Mouse (Mus musculus) hindbrain, postnatal 0 days (tissue): ENCODE measurements around the gene Map3k19. TPM values are rescaled to one million over a fixed set of nuclear protein-coding genes. Genes with fewer than 3 reads are reported as not detected.

Experiments
- ATAC-seq: fragments of 200-750 bp; cut with Nextera tagmentation; 2 replicates; pipeline ENCODE4 v1.8.0; 2017; ENCODE audit warnings: mild to moderate bottlenecking, moderate TSS enrichment, moderate library complexity
- DNase-seq: peaks from one replicate; pipeline ENCODE4 v3.0.0-alpha.2; 2015; ENCODE audit warnings: low spot score
- H3K27ac ChIP-seq: fragments of 300-500 bp; sonication (generic); 2 replicates; pipeline ENCODE4 v1.5.1; 2014; ENCODE audit warnings: mild to moderate bottlenecking
- H3K27me3 ChIP-seq: fragments of 300-500 bp; sonication (generic); 2 replicates; pipeline ENCODE4 v1.6.1; 2014; ENCODE audit warnings: low read length, mixed read lengths; ENCODE audit not compliant: insufficient read depth
- H3K36me3 ChIP-seq: fragments of 300-500 bp; sonication (generic); 2 replicates; pipeline ENCODE4 v1.6.1; 2014; ENCODE audit warnings: low read length, mixed read lengths; ENCODE audit not compliant: insufficient read depth
- H3K4me1 ChIP-seq: fragments of 300-500 bp; sonication (generic); 2 replicates; pipeline ENCODE4 v1.6.1; 2014; ENCODE audit warnings: antibody characterized with exemption, low read length, mixed read lengths; ENCODE audit not compliant: insufficient read depth
- H3K4me2 ChIP-seq: fragments of 300-500 bp; sonication (generic); 2 replicates; pipeline ENCODE4 v1.6.1; 2014; ENCODE audit warnings: low read depth, mild to moderate bottlenecking, low read length, moderate library complexity, mixed read lengths
- H3K4me3 ChIP-seq: fragments of 300-500 bp; sonication (generic); 2 replicates; pipeline ENCODE4 v1.5.1; 2014; ENCODE audit warnings: low read length
- H3K9ac ChIP-seq: fragments of 300-500 bp; sonication (generic); replicated peaks from 2 replicates; pipeline ENCODE4 v1.6.1; 2014; ENCODE audit warnings: mild to moderate bottlenecking, low read length, moderate library complexity, mixed read lengths
- H3K9me3 ChIP-seq: fragments of 300-500 bp; sonication (generic); 2 replicates; pipeline ENCODE4 v1.6.1; 2016; ENCODE audit warnings: low read length, mixed read lengths
- CTCF ChIP-seq: IDR thresholded peaks from 2 replicates; pipeline ENCODE4 v1.5.1; 2016; ENCODE audit warnings: antibody characterized with exemption, control low read depth, low read depth
- WGBS: fragments of 180-500 bp; shearing (Covaris S2); extraction: QIAGEN DNeasy Blood & Tissue Kit; methylation state at CpG from one replicate; pipeline ENCODE4 v1.1.7; 2014; 5-methylcytosine and 5-hydroxymethylcytosine counted together
- polyA plus RNA-seq: library from polyadenylated mRNA; unstranded; fragments of >200 nt; fragmentation: Nextera tagmentation; extraction: Ambion mirVana; gene quantifications from 2 replicates; pipeline ENCODE4 v1.2.1, GENCODE M21; 2015
- total RNA-seq: library from RNA; depleted of rRNA; stranded (reverse); fragments of >200 nt; gene quantifications from 2 replicates; pipeline ENCODE4 v1.2.3, GENCODE M21; 2014

The Map3k19 gene
- total and polyA plus RNA-seq, 2 experiments from 2014 or later = 0.94 to 3.6 TPM

DNA sequence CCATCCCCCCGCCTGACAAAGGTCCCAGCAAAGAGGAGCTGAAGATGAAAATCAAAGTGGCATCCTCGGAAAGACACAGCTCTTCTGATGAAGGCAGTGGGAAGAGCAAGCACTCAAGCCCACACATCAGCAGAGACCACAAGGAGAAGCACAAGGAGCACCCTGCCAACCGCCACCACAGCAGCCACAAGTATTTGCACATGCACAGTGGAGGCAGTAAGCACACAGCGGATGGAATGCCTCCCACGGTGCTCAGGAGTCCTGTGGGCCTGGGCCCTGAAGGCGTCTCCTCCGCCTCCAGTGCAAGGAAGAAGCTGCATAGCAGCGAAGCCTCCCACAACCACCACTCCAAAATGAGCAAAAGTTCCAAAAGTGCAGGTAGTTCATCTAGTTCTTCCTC is 51.9 kb downstream of the Map3k19 start:
- no peak for DNase-seq
- Histone ChIP-seq H3K36me3 (peaks cover 26% of the 10 kb centered on the region), H3K9me3 (no peaks in the 10 kb centered on the region), H3K27ac (no peak overlapping the region), H3K4me3 (no peak overlapping the region), H3K4me1 (no peaks in the 10 kb centered on the region), H3K27me3 (no peaks in the 10 kb centered on the region), H3K4me2 (no peak overlapping the region), H3K9ac (no peak overlapping the region)
- TF ChIP-seq CTCF = no peak
- 89% methylated on average over 8 of the region's 8 CpGs for WGBS
- ATAC-seq = no peak

DNA sequence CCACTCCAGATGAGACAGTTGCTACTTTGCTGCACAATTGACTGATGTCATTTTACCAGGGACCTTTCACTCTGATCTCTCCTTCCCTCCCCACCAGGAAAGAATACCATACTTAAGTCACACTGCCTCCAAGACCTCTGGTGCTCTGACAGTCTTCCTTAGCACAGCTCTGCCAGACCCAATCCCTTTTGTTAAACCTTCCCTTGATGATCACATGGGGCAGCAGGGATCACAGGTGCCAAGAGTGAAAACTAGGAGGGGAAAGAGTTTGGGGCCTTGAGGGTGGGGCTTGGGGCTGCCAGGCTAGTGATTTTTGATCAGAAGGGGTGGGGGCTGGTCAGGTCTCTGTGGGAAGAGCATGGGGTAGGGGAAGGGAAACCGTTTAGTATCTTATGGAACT is 58.1 kb downstream of the Map3k19 start:
- no peak overlapping the region for H3K4me3 ChIP-seq
- H3K36me3 ChIP-seq = peaks cover 4% of the 10 kb centered on the region; the same call in 1 of the 2 replicates
- no peak overlapping the region for H3K9ac ChIP-seq
- no peaks in the 10 kb centered on the region for H3K4me1 ChIP-seq
- 85% methylated on average over 1 of the region's 1 CpGs for WGBS
- H3K27ac ChIP-seq = no peak overlapping the region
- no peak for ATAC-seq
- no peaks in the 10 kb centered on the region for H3K9me3 ChIP-seq
- TF ChIP-seq CTCF = no peak
- no peaks in the 10 kb centered on the region for H3K27me3 ChIP-seq
- DNase-seq = no peak
- H3K4me2 ChIP-seq = no peak overlapping the region

DNA sequence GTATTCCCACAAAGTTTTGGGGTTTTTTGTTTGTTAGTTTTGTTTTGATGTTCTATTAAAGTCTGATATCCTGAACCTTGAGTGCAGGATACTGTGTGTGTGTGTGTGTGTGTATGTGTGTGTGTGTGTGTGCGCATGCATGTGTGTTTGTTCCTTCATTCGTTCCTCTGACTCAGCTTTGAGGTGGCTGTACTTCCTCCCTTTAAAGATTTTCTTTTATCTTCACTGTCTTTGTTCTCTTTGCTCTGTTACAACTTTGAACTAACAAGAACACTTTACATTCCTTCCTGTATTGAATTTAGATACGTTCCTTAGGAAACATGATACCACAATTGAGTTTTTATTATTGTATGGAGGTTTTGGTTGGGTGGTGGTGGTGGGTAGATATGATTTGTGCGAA is 58.5 kb downstream of the Map3k19 start:
- DNase-seq (no peak), ATAC-seq (no peak)
- Histone ChIP-seq H3K4me1 (no peaks in the 10 kb centered on the region), H3K4me2 (no peak overlapping the region), H3K27me3 (no peaks in the 10 kb centered on the region), H3K9me3 (no peaks in the 10 kb centered on the region), H3K4me3 (no peak overlapping the region), H3K36me3 (peaks cover 4% of the 10 kb centered on the region; the same call in 1 of the 2 replicates), H3K27ac (no peak overlapping the region), H3K9ac (no peak overlapping the region)
- TF ChIP-seq CTCF = no peak
- WGBS = 81% methylated on average over 4 of the region's 4 CpGs

DNA sequence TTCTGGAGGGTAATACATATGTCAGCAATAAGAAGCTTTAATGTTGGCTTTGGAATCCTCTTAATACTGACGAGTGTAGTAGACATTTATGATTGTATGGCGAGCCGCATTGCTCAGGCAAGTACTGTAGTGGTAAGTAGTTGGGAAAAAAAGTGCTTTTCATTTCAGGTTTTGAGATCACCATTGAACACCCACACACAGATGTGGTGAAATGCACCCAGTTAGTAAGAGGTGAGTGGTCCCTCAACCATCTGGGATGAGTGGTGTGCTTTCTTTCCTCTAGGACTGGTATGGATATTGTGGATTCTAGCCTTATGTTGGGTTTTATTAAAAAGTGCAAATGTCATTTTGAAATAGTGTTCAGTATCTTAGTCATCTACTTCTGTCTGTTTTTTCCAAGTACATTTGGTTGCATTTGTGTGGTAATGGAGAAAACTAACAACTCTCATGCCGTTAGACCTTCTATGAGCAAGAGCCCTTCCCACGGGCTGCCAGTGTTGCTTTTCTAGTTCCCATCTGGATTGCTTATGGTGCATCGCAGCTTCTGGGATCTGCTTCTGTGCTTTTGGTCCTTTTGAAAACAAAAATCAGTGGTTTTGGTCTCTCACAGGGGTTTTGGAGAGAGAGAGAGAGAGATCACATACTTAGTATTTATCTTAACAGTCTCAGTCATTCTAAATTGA is 59.6 kb downstream of the Map3k19 start:
- H3K27ac ChIP-seq = no peak overlapping the region
- H3K4me1 ChIP-seq = no peaks in the 10 kb centered on the region
- H3K4me2 ChIP-seq = no peak overlapping the region
- H3K4me3 ChIP-seq = no peak overlapping the region
- 88% methylated on average over 6 of the region's 6 CpGs for WGBS
- ATAC-seq (no peak), DNase-seq (no peak)
- no peak for TF ChIP-seq CTCF
- peaks cover 4% of the 10 kb centered on the region; the same call in 1 of the 2 replicates for H3K36me3 ChIP-seq
- no peaks in the 10 kb centered on the region for H3K9me3 ChIP-seq
- no peaks in the 10 kb centered on the region for H3K27me3 ChIP-seq
- H3K9ac ChIP-seq = no peak overlapping the region

- Histone ChIP-seq H3K9ac (no peak overlapping the region), H3K4me2 (no peak overlapping the region), H3K4me1 (no peaks in the 10 kb centered on the region), H3K27me3 (no peaks in the 10 kb centered on the region), H3K9me3 (no peaks in the 10 kb centered on the region), H3K27ac (no peak overlapping the region), H3K36me3 (no peaks in the 10 kb centered on the region; the same call in 1 of the 2 replicates), H3K4me3 (no peak overlapping the region)
- ATAC-seq (no peak), DNase-seq (no peak)
- TF ChIP-seq CTCF = no peak
- 92% methylated on average over 1 of the region's 1 CpGs for WGBS
Measured at GRCm38 (mm10) chr1:127793459-127793858, 61.4 kb downstream of the Map3k19 start.

- Histone ChIP-seq H3K27ac (no peak overlapping the region), H3K4me1 (no peaks in the 10 kb centered on the region), H3K27me3 (no peaks in the 10 kb centered on the region), H3K9me3 (no peaks in the 10 kb centered on the region), H3K9ac (no peak overlapping the region), H3K36me3 (no peaks in the 10 kb centered on the region; the same call in 1 of the 2 replicates), H3K4me2 (no peak overlapping the region), H3K4me3 (no peak overlapping the region)
- ATAC-seq (no peak), DNase-seq (no peak)
- TF ChIP-seq CTCF = no peak
- 87% methylated on average over 6 of the region's 6 CpGs for WGBS
Measured at GRCm38 (mm10) chr1:127788943-127789342, 65.9 kb downstream of the Map3k19 start.

- DNase-seq (no peak), ATAC-seq (no peak)
- Histone ChIP-seq H3K36me3 (no peaks in the 10 kb centered on the region), H3K9me3 (no peaks in the 10 kb centered on the region), H3K4me1 (no peaks in the 10 kb centered on the region), H3K9ac (no peak overlapping the region), H3K27me3 (no peaks in the 10 kb centered on the region), H3K4me3 (no peak overlapping the region), H3K4me2 (no peak overlapping the region), H3K27ac (no peak overlapping the region)
- TF ChIP-seq CTCF = no peak
- WGBS = 62% methylated on average over 1 of the region's 1 CpGs
Measured at GRCm38 (mm10) chr1:127785882-127786281, 68.9 kb downstream of the Map3k19 start.
